Mouse (Mus musculus): ENCODE results near the gene Ascl1.

The Ascl1 gene

GRCm38 (mm10) chr10:87493576-87493975 lies at the start of gene Ascl1:
Gene Ascl1, minus strand, starts transcription at chr10:87493660.
- DNase-seq (ENCODE audit: low spot score in 2 of 2): no peak

GRCm38 (mm10) chr10:87534172-87534571 lies 40.7 kb upstream of the Ascl1 start:
- no peak for DNase-seq (ENCODE audit: low spot score in 2 of 2)

- no peak for DNase-seq (ENCODE audit: low spot score in 2 of 2)
These were observed 28.2 kb upstream of the Ascl1 start, which contains the start of gene Pah for GRCm38 (mm10) chr10:87521646-87522045. Gene Pah, plus strand, starts transcription at chr10:87521795.

GRCm38 (mm10) chr10:87520401-87521116 lies 27.1 kb upstream of the Ascl1 start:
- DNase-seq (ENCODE audit: low spot score in 2 of 2): no peak

- no peak for DNase-seq (ENCODE audit: low spot score in 2 of 2)
These were observed 25.1 kb upstream of the Ascl1 start for GRCm38 (mm10) chr10:87518585-87518984.

- DNase-seq (ENCODE audit: low spot score in 2 of 2): no peak
These were observed 19.6 kb upstream of the Ascl1 start for GRCm38 (mm10) chr10:87513052-87513451.

- no peak for DNase-seq (ENCODE audit: low spot score in 2 of 2)
These were observed 15.1 kb upstream of the Ascl1 start for GRCm38 (mm10) chr10:87508581-87508980.

- DNase-seq (ENCODE audit: low spot score in 2 of 2): peak in 1 of 2 experiments; percentile 54
These were observed 10.5 kb upstream of the Ascl1 start for GRCm38 (mm10) chr10:87503946-87504345.

- no peak for DNase-seq (ENCODE audit: low spot score in 2 of 2)
These were observed 8.8 kb upstream of the Ascl1 start for GRCm38 (mm10) chr10:87502283-87502682.

- DNase-seq (ENCODE audit: low spot score in 2 of 2): no peak
These were observed 8.2 kb upstream of the Ascl1 start for GRCm38 (mm10) chr10:87501659-87502042.

GRCm38 (mm10) chr10:87500926-87501658 lies 7.6 kb upstream of the Ascl1 start:
- DNase-seq (ENCODE audit: low spot score in 2 of 2): no peak

- no peak for DNase-seq (ENCODE audit: low spot score in 2 of 2)
These were observed 3.6 kb upstream of the Ascl1 start for GRCm38 (mm10) chr10:87497056-87497455.

GRCm38 (mm10) chr10:87494596-87494995 lies 1.1 kb upstream of the Ascl1 start:
- DNase-seq (ENCODE audit: low spot score in 2 of 2): peak; percentile 32 to 50

GRCm38 (mm10) chr10:87494176-87494575 lies 716 bp upstream of the Ascl1 start:
- DNase-seq (ENCODE audit: low spot score in 2 of 2): no peak

- DNase-seq (ENCODE audit: low spot score in 2 of 2): peak; percentile 31 to 49
These were observed 554 bp downstream of the Ascl1 start for GRCm38 (mm10) chr10:87492661-87493551.

GRCm38 (mm10) chr10:87492332-87492660 lies 1.2 kb downstream of the Ascl1 start:
- DNase-seq (ENCODE audit: low spot score in 2 of 2): no peak

GRCm38 (mm10) chr10:87491485-87492040 lies 1.9 kb downstream of the Ascl1 start:
- no peak for DNase-seq (ENCODE audit: low spot score in 2 of 2)

GRCm38 (mm10) chr10:87490328-87490727 lies 3.1 kb downstream of the Ascl1 start:
- no peak for DNase-seq (ENCODE audit: low spot score in 2 of 2)

- DNase-seq (ENCODE audit: low spot score in 2 of 2): peak; percentile 45 to 49
These were observed 4.0 kb downstream of the Ascl1 start for GRCm38 (mm10) chr10:87489246-87490009.

- peak; percentile 52 to 56 for DNase-seq (ENCODE audit: low spot score in 2 of 2)
These were observed 4.9 kb downstream of the Ascl1 start for GRCm38 (mm10) chr10:87488429-87489145.

All from frontal cortex, postnatal 10 days (tissue).